Mouse (Mus musculus) telencephalon, adult 2 months (tissue): ENCODE measurements around the gene Coa4.

Experiments
- DNase-seq: peaks from one replicate; pipeline ENCODE4 v3.0.0-alpha.2; 2011; ENCODE audit warnings: low read depth, low spot score

The Coa4 gene

DNA sequence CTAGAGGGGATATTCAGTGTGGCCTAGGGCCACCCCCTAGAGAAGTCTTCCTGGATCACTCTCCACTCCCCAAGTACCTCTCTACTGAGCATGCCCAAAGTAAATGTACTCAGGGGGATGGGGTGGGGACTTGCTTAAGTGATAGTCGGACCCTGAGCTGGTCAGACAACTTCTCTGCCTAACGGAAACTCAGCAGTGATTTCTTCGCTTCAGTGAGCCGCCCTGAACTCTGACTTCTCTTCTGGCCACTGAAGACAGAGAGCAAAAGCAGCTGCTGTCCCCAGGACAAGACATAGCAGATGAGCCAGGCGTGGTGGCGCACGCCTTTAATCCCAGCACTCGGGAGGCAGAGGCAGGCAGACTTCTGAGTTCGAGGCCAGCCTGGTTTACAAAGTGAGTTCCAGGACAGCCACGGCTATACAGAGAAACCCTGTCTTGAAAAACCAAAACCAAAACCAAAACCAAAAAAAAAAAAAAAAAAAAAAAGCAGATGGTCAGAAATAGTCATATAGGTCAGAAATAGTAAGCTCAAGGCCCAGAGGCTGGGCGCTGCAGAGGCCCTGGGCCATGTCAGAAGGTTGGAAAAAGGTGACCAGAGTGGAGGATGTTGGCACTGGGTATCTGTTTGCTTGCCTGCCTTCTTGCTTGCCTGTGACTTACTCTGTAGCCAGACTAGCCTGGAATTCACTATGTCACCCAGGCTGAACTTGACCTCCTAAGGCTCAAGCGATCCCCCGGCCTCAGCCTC lies 32.0 kb upstream of the Coa4 start:
- DNase-seq = no peak

DNA sequence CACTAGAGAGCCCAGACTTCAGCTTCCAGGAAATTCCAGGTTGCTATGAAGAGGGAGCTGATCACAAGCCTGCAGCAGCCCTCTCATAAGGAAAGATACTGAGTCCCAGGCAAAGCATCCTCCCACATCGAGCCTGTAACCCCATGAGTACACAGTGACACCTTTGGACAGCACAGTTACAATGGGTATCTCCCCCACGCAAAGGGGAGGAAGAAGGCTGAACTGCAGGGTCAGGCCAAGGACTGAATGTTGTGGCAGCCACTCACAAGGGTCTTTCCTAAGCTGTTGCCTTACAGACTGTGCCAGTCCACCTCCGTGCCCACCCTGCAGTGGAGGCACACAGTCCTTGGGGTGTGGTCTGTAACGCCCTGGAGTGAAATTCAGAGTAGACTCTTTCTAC lies 30.4 kb upstream of the Coa4 start:
- DNase-seq = no peak

DNA sequence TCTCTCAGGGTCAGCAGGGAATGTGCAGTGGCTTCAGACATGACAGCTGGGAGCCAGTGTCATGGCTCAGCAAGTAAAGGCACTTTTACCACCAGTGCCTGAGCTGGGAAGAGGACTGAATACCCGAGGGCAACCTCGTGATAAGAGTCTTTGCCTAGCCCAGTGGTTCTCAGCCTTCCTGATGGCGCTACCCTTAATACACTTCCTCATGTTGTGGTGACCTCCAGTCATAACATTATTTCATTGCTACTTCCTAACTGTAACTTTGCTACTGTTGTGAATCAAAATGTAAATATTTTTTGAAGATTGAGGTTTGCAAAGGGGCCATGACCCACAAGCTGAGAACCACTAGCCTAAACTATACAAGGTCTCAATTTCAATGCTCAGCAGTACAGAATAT lies 28.2 kb upstream of the Coa4 start:
- no peak for DNase-seq

DNA sequence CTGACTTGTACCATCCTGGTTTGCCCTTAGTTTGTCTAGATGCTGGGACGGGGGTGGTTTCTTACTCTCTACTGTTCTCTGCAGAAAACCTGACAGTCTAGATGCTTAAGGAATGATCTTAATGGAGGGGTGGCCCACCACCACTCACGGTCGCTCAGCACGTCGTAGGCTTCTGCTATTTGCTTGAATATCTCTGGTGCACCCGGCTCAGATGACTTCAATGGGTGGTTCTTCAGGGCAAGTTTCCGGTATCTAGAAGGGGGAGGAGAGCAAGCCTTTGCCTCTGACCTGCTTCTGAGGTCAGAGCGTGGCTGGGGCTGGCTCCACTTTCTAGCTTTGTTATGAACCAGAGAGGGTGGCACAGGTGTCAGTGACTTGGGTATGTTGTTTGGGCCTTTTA lies 25.3 kb upstream of the Coa4 start:
- no peak for DNase-seq

DNA sequence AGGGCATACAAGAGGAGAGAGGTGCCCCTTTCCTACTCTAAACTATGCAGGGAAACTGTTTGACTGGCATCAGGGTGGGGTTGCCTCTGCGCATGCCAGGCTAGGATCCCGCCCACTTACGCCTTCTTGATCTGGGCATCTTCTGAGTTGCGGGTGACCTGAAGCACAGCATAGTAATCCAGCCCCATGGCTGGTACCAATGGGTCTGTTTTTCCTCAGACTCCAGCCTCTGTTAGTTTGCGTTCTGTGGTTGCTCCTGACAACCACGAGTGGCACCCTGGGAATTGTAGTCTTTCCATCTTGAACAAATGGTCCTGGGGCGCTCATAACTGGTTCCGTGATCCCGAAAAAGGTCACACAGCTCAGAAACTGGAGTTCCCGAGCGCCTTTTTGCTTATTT lies 22.3 kb upstream of the Coa4 start, which contains the start of gene Dnajb13:
Dnajb13 (minus strand) TSS at position 388 of the 400 bp plus-strand sequence.
- DNase-seq = no peak

DNA sequence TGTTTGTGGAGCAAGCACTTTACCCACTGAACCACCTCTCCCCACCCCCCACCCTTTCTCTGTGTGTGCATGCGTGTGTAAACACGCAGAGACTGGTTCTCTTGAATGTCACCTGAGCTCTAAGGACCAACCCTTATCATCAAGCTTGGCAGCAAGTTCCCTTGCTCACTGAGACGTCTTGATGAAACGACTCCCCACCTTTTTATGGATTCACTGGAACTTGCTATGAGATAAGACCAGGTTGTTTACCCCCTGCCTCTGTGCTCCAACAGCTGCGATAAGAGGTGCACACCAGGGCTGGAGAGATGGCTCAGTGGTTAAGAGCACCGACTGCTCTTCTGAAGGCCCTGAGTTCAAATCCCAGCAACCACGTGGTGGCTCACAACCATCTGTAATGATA lies 16.7 kb upstream of the Coa4 start:
- DNase-seq = no peak

DNA sequence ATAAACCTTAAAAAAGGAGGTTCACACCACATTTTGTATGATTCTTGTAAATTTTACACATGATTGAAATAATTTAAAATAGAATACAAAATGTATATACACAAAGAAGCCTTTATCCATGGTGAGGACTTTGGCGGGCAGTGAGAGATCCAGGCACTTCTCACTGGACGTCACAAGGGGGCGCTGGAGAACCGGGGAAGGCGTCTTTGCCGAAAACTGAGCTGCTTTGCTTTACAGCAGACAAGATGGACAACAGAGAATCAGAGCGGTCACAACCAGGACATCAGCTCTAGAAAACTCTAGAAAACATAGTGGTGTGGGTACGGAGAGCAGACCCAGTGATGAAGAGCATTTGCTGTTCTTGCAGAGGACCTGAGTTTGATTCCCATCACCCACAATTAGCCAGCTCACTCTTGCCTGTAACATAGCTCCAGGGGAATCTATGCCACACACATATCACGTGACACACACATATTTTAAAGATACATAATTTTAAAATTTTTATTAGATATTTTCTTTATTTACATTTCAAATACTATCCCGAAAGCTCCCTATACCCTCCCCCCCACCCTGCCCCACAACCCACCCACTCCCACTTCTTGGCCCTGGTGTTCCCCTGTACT lies 16.1 kb upstream of the Coa4 start:
- DNase-seq = peak; percentile 40

DNA sequence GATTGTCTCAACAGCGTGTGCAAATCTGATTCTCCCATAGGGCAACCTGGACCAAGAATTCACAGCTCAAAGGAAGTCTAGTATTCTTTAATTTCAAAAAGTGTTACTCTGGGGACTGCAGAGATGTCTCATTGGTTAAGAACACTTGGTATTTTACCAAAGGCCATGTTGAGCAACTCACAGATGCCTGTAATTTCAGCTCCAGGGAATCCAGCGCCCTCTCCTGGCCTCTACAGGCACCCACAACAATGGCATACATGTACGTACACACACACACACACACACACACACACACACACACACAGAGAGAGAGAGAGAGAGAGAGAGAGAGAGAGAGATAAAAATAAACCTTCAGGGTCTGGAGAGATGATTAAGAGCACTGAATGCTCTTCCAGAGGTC lies 14.6 kb upstream of the Coa4 start:
- no peak for DNase-seq

DNA sequence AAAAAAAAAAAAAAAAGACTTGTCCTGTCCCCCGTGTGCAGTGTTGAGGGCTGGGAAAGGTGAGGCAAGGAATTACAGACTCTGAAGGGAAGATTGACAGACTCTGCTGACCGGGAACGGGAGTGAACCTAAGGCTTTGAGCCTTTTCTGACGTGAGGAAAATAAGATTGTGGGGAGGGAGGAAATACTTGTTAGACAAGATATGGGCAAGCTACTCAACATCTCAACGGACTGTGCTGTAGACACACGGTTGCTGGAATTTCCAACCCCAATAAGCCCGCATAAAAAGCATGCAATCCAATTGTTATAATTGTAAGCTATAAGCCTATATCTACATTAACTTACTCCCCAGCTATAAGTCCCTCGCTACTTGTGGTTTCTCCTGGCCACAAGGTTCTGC lies 12.2 kb upstream of the Coa4 start:
- DNase-seq = no peak

DNA sequence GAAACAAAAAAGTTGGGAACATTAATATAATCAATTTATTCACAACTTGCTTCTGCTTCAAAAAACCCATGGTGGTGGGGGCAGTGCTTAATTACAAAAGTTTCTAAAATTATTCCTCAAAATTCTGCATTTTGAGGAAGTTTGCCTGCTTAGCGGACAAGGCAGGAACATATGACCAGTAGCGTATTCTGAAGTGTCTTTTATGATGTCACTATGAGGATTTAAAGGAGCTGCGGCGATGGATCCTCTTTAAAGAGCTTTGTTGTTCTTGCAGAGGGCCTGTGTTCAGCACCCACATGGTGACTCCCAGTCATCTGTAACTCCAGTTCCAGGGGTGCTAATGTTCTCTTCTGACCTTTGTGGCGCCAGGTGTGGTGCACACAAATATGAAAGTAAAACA lies 6.1 kb upstream of the Coa4 start:
- DNase-seq = no peak

DNA sequence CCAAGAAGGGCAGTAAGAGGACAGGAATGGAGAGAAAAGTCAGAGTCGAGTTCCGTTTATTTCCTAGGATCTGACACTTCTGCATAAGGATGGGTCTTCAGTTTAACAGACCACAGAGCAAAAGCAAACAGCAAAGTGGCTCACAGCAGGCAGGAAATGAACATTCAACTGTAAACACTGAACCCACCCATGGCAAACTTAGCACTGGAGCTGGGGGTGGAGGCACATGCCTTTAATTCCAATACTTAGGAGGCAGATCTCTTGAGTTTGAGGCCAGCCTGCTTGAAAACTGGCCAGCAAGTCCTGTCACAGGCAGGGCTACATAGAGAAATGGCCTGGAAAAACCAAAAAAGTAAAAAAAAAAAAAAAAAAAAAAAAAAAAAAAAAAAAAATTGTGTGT lies 3.4 kb upstream of the Coa4 start:
- no peak for DNase-seq

DNA sequence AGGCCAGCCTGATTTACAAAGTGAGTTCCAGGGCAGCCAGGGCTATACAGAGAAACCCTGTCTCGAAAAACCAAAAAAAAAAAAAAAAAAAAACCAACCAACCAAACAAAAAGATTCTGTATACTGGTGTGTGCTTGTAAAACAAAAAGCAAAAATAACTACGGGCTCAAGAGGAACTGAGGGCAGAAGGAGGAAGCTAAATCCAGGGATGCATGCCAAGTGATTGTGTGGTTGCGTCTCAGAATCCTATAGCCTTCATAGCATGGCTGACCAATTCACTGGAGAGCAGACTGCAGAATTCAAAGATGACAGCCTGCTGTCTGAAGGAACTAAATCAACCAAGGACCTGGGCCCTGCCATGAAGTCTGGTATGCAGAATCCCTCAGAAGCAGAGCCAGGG lies 2.7 kb upstream of the Coa4 start:
- no peak for DNase-seq

DNA sequence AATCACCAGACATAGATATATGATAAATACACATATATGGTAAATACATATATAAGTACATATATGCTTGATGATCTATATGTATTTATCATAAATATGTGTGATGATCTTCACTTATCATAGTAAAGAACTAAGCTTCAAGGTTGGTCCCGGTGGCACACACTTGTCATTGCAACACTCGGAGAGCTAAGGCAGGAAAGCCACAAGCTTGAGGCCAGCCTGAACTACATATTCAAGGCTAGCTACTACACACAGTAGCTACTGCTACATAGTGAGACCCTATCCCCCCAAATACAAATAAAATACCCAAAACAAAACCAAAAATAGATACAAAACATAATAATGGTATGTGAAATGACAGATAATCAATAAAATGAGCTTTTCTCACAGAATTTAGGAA lies 1.0 kb upstream of the Coa4 start:
- DNase-seq = no peak

DNA sequence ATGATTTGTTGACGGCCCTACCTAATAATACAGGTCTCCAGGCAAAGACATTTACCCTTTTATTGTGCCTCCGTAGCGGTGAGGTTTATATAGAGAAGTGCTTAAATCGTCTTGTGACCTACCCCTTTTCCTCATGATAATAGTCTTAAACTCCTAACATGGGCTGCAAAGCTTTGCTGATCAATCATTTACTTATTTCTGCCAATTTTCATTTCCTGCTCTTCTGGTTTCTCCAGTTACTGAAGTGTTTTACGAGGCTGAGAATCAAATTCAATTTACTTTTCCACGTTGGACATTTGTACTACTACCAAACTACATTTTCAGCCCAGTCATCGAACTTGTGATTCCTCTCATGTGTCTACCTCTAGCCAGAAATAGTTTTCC lies 640 bp downstream of the Coa4 start:
- DNase-seq = no peak

DNA sequence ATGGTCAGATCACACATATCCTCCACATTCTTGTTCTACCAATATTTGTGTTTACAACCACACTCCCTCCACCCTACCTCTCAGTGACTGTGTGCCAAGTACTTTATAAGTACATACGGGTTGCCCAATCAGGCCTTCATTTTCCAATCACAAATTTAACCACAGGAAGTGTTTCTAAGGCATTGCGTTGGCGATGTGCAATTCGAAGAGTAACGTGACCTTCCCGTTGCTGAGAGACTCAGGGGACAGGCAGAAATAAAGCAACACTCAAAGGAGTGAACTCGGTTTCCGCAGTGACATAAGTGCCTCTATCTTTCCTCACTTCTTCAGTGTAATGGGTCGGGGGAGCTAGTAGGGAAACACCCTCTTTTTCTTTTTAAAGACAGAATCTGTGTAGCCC lies 2.6 kb downstream of the Coa4 start:
- DNase-seq = no peak

DNA sequence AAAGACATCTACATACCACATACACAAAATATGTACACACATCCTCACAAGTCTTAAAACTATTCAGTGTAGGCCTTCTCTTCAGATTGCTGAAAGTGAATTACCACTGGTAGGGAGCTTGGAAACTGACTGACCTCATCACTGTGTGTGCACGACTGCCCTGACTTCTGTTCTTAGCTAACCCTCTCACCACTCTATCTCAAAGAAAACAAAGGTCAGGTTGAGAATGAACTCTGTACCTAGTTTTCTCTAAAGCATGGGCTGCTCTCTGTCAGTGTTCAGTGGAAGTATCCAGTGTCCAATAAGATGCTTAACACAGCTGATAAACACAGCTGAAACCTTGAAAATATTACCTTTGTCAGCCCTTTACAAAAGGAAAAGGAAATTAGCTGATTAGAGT lies 7.6 kb downstream of the Coa4 start:
- DNase-seq = no peak

DNA sequence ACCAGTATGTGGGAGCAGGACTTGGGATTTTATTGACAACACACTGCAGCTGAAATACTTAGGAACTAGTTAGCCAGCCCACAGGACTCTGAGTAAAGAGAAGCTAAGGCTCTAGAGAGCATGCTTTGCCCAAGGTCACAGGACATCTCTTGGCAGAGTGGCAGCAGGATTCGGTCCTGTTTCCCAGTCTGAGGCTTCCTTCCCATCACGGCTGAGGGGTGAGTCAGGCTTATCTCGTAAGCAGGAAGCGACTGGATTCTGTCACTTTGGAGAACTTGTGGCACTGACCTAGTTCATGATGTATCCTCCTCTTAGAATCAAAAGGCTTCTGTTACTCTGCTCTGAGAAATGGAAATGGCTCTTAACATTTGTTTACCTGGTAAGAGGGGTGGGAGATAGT lies 10.8 kb downstream of the Coa4 start:
- DNase-seq = no peak

DNA sequence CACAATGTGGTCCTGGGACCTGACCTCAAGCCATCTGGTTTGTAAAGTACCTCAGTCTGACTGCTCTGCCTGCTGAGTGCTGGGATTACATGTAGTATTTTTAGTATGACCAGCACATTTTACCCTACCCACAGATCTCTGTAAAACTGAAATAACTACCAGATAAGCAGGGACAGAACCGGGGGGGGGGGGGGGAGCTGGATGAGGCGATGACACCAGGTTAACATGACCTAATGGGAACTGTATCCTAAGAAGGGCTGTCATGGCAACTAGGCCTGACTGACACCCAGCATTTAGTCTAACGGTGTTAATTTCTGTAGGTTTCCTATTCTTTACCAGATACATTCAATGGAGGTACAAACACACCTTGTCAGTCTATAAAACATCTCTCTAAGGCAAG lies 12.9 kb downstream of the Coa4 start:
- no peak for DNase-seq

DNA sequence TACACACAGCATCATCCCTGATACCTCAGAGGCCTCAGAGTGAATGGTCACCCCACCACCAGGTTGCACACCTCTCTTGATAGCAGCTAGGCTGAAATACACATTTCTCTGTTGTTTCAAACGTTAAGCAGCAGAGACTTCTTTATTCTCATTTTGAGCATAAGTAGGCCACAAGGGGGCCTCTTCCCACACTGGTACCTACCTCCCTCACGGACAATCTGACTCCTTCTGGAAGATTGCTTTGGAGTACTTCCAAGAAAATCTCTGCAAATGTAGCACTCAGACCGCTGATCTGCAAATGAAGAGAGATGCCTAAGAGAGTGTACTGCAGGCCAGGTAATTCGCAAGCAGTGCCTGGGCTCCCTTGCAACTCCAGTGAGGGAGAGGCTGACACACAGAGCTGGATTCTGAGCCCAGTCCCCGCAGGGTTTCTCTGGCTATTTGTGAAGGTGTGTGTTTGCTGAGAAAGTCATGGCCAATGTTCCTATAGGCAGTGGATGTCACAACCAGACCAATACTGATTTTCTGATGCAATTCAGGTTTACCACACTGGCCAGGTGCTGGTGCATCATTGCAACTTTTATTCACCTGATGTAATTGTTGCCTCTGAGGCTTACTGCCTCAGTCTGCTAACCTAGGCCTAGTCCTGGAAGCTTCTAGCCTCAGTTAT lies 13.6 kb downstream of the Coa4 start:
- no peak for DNase-seq

DNA sequence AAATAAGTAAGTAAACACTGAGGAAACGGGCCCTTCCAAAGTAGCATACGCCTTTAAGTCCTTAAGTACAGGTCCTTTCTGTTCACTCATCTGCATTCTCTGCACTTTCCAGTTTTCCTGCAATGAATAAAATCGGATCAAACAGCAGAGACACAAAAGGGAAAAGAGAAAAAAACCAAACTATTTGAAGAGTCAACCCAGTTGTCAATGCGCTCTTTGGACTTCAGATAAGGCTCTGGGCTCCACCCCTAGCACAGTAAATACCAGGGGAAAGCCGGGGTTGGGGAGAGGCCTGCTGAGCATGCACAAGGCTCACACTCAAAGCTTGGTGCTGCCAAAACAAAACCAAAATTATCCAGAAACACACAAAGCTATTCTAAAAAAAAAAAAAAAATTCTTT lies 18.1 kb downstream of the Coa4 start:
- DNase-seq = no peak

DNA sequence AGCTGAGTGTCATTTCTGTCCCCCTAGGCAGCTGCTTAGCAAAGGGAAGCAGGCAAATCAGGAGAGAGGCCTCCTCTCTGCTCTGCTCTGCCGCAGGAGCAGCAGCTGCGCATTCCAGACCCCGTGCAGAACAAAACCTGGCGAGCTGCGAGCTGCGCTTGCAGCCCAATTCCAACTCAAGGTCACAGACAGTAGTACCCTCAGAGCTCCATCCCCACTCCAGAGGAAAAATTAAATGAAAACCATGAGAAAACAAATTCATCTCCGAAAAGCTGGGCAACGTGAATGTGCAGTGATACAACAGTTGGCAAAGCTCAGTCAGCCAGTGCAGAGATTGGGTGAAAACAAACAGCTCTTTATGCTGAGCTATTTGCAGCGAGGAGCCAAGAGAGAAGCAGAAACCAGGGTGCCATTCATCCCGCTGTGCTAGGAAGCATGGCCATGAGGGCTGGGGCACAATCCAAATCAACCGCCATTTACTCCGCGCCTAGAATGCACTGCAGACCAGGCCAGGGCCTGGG lies 18.6 kb downstream of the Coa4 start:
- DNase-seq = peak; percentile 86

DNA sequence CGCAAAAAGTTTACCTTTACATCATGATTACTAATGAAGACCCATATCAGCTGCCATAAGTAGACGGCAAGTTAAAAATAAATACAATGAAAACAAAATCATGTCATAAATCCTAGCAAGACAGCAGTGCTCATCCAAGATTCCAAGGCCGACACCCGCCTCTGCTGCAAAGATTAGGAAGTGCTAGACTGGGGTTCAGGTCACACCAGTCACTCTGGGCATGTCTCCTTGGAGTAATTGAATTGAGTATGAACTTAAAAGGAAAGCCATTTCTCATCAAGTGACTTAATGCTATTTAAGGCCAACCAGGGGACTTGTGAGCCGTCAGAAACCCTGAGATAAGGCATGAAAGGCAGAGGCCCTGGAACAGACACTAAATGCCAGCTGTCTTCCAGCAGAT lies 20.4 kb downstream of the Coa4 start:
- DNase-seq = no peak

DNA sequence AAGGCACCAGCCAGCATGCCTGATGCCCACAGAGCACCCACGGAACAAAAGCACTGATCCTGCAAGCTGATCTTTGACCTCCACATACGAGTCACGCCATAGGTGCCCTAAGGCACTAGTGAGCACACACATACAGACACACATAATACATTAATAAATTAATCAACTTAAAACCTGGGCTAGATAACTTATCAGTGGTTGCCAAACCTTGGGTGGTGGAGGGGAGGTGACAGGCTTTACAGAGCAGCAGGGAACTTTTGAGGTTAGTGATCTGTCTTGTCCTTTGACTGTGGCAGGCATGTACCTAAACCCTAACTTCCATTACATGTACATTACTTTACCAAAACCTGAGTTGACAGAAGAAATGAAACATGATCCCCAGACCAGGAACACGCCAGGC lies 22.5 kb downstream of the Coa4 start:
- no peak for DNase-seq
